Mouse (Mus musculus) heart, embryonic 16.5 days (tissue): ENCODE results near the gene Auts2. TPM values are rescaled to one million over a fixed set of nuclear protein-coding genes. Genes with fewer than 3 reads are reported as not detected.

ENCODE experiments used
- ATAC-seq: fragments of 200-750 bp; cut with Nextera tagmentation; replicated peaks from 2 replicates; pipeline ENCODE4 v1.8.0; 2017; ENCODE audit warnings: moderate number of reproducible peaks; ENCODE audit not compliant: insufficient read depth, low FRiP score; ENCODE audit errors: extremely low read depth
- H3K27ac ChIP-seq: fragments of 300-500 bp; sonication (generic); 2 replicates; pipeline ENCODE4 v1.5.1; 2014; ENCODE audit warnings: mild to moderate bottlenecking, low read length, control low read depth, moderate library complexity
- H3K27me3 ChIP-seq: fragments of 300-500 bp; sonication (generic); 2 replicates; pipeline ENCODE4 v1.6.1; 2014; ENCODE audit warnings: low read length, mixed read lengths; ENCODE audit not compliant: control insufficient read depth, insufficient read depth
- H3K36me3 ChIP-seq: fragments of 300-500 bp; sonication (generic); 2 replicates; pipeline ENCODE4 v1.6.1; 2014; ENCODE audit not compliant: control insufficient read depth, insufficient read depth
- H3K4me1 ChIP-seq: fragments of 300-500 bp; sonication (generic); 2 replicates; pipeline ENCODE4 v1.6.1; 2014; ENCODE audit warnings: low read length, mixed read lengths; ENCODE audit not compliant: control insufficient read depth, insufficient read depth
- H3K4me2 ChIP-seq: fragments of 300-500 bp; sonication (generic); 2 replicates; pipeline ENCODE4 v1.6.1; 2014; ENCODE audit warnings: low read depth, mild to moderate bottlenecking, control low read depth, low read length
- H3K4me3 ChIP-seq: fragments of 300-500 bp; sonication (generic); 2 replicates; pipeline ENCODE4 v1.5.1; 2014; ENCODE audit warnings: mild to moderate bottlenecking, control low read depth, low read length
- H3K9ac ChIP-seq: fragments of 300-500 bp; sonication (generic); 2 replicates; pipeline ENCODE4 v1.6.1; 2014; ENCODE audit warnings: low read length, control low read depth
- H3K9me3 ChIP-seq: fragments of 300-500 bp; sonication (generic); replicated peaks from 2 replicates; pipeline ENCODE4 v1.6.1; 2016; ENCODE audit warnings: low read length; ENCODE audit not compliant: control insufficient read depth
- WGBS: fragments of 180-500 bp; shearing (Covaris S2); extraction: QIAGEN DNeasy Blood & Tissue Kit; methylation state at CpG from one replicate; pipeline ENCODE4 v1.1.7; 2014; 5-methylcytosine and 5-hydroxymethylcytosine counted together
- polyA plus RNA-seq: library from polyadenylated mRNA; unstranded; fragments of >200 nt; fragmentation: Nextera tagmentation; extraction: Ambion mirVana; gene quantifications from 2 replicates; pipeline ENCODE4 v1.2.1, GENCODE M21; 2015

Auts2 gene
- polyA plus RNA-seq, 1 experiment from 2014 or later, result 16.3 TPM

DNA sequence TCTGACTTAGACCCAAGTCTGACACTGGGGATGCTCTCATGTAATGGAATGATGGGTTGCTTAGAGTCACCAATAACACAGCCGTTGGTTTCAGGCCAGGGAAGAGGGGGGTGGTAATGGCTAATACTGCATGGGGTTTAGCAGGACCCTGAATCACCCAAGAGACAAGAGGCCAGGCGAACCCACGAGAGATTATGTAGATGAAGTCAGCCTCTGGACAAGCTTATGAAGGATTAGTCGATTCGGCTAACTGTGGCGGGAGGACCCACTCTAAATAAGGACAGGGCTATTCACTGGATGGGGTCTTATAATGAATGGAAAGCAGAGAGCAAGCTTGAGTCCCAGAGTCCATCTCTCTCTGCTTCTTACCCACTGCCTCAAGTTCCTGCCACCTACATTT, 1084.4 kb downstream of the Auts2 start:
- Histone ChIP-seq H3K36me3 (peaks cover 23% of the 10 kb centered on the region), H3K27me3 (no peaks in the 10 kb centered on the region), H3K9me3 (no peaks in the 10 kb centered on the region), H3K4me3 (no peak overlapping the region), H3K27ac (no peak overlapping the region), H3K4me1 (no peaks in the 10 kb centered on the region), H3K4me2 (no peak overlapping the region), H3K9ac (no peak overlapping the region)
- WGBS, result 80% methylated on average over 6 of the region's 6 CpGs
- no peak for ATAC-seq

DNA sequence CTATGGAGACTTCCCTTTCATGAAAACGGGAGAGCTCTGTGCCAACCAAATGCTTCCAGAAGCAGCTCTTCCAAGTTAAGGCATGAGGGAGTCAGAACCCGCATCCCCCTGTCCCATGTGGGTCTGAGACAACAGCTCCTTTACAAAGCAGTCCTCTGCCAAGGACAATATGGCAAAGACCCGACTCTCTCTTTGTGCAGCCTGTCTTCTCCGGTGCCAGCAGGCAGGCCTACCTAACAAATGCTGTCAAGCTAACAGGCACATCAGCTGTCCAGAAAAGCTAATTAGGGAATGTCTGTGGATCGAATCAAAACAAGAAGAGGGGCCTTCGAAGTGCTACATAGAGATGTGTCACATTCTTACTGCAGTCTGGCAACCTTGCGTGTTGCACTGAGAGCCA, 1085.1 kb downstream of the Auts2 start:
- Histone ChIP-seq H3K27me3 (no peaks in the 10 kb centered on the region), H3K4me1 (no peaks in the 10 kb centered on the region), H3K4me2 (no peak overlapping the region), H3K9me3 (no peaks in the 10 kb centered on the region), H3K9ac (no peak overlapping the region), H3K27ac (no peak overlapping the region), H3K36me3 (peaks cover 25% of the 10 kb centered on the region), H3K4me3 (no peak overlapping the region)
- no peak for ATAC-seq
- 90% methylated on average over 7 of the region's 7 CpGs for WGBS

DNA sequence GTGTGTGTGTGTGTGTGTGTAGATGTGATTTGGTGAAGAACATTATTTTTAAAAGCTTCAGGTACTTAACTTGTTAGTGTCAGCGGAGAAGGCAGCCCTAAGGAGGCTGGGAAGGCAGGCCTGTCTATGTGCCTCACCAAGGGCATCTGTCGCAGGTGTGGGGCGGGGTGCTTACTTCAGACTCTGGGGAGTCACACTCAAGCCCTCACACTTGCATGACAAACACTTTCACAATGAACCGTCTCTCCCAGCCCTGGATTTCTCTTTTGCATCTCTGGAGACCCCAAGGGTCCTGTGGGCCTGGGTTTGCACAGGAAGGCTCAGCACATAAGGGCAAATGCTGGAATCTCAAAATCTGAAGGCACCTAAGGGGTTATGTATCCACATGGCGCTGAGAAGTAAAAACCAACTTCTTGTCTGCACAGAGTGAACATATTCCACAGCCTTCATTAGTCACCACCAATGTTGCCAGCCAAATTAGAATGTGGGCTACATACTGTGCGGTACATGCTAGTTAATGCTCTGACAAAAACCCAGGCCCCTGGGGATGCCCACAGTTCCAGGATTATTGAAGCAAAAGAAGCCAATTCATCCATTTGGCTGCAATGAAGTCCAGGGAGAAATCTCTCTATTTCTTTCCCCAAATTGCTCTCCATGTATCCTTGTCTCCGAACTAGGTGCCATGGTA, 1093.8 kb downstream of the Auts2 start:
- no peak overlapping the region for H3K27ac ChIP-seq
- 91% methylated on average over 7 of the region's 7 CpGs for WGBS

DNA sequence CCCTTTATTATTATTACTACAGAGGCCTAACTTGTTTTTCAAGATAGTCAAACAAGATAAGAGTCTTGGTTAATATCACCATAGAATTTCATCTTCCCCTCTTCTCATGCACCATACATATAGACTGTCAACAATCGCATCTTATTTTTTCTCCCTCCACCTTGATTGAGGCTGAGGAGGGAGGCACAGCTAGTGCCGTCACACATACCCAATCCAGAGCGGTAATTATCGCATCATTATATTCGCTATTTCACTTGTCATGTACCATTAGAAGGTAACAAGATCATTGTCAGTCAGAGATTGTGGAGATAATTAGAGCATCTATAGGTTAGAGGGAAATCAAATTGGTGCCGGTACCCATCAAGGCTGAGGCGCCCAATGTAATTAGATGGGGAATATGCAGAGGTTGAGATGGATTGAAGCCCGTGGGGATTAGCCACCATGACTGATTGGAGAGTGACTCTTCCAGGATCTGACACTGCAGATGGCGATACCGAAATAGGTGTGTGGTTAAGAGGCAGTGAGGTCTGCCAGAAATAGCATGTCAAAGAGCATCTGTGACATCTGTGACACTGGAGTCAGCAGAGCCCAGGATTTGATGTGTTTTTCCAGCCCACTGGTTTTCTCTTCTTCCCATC, 1107.8 kb downstream of the Auts2 start:
- ATAC-seq, result no peak
- H3K4me2 ChIP-seq, result no peak overlapping the region
- H3K4me3 ChIP-seq, result no peak overlapping the region
- H3K9me3 ChIP-seq, result no peaks in the 10 kb centered on the region; the same call in 1 of the 2 replicates
- WGBS, result 79% methylated on average over 10 of the region's 10 CpGs
- no peaks in the 10 kb centered on the region for H3K27me3 ChIP-seq
- peaks cover 16% of the 10 kb centered on the region for H3K36me3 ChIP-seq
- H3K27ac ChIP-seq, result no peak overlapping the region
- H3K4me1 ChIP-seq, result no peaks in the 10 kb centered on the region
- no peak overlapping the region for H3K9ac ChIP-seq

More for the DNA sequence above, 1093.8 kb downstream of the Auts2 start:
- Histone ChIP-seq H3K4me3 (no peak overlapping the region), H3K4me2 (no peak overlapping the region), H3K4me1 (no peaks in the 10 kb centered on the region), H3K9ac (no peak overlapping the region), H3K36me3 (peaks cover 47% of the 10 kb centered on the region), H3K9me3 (no peaks in the 10 kb centered on the region), H3K27me3 (no peaks in the 10 kb centered on the region)
- no peak for ATAC-seq

DNA sequence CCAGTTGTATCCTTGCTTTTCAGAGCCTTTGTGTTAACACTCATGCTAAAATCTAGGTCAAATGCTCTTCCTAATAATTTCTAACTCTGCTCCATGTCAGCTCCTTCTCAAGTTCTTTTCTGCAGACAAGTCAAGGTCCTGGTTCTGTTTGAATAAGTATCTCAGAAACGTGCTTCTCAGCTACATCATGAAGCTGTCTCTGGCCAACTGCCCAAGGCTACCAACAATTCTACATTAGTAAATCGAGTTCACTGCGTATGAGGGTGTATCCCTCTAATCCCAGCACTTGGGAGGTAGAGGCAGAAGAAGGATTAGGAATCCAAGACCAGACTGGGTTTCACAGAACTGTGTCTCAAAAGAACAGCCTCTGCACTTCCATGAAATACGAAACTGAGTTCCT, 1109.9 kb downstream of the Auts2 start:
- 81% methylated on average over 4 of the region's 4 CpGs for WGBS

DNA sequence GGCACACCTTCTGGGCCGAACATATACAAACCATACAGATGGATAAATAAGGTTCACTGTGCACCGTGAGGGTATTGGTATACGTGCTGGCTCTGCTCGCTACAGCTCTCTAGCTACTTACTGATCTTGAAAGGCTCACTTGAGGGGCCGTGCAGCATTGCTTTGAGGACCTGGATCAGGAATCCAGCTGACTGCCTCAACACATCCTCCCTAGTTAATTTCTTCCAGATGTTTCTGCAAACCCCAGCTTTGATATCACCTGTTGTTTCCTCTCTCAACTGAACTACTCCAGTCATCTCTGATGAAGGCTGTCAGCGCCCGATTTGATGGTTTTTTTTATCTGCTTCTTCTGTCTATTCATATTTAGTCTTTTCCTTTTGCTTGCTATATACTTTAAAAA, 1111.2 kb downstream of the Auts2 start:
- H3K9ac ChIP-seq, result no peak overlapping the region
- WGBS, result 74% methylated on average over 7 of the region's 7 CpGs
- no peak overlapping the region for H3K27ac ChIP-seq
- no peaks in the 10 kb centered on the region for H3K9me3 ChIP-seq
- ATAC-seq, result no peak
- H3K4me2 ChIP-seq, result no peak overlapping the region
- no peaks in the 10 kb centered on the region for H3K27me3 ChIP-seq
- H3K36me3 ChIP-seq, result no peaks in the 10 kb centered on the region
- no peaks in the 10 kb centered on the region for H3K4me1 ChIP-seq
- no peak overlapping the region for H3K4me3 ChIP-seq

More for the DNA sequence above, 1109.9 kb downstream of the Auts2 start:
- no peaks in the 10 kb centered on the region for H3K4me1 ChIP-seq
- ATAC-seq, result no peak
- H3K27me3 ChIP-seq, result no peaks in the 10 kb centered on the region
- H3K4me2 ChIP-seq, result no peak overlapping the region
- no peak overlapping the region for H3K9ac ChIP-seq
- no peaks in the 10 kb centered on the region for H3K36me3 ChIP-seq
- H3K4me3 ChIP-seq, result no peak overlapping the region
- H3K9me3 ChIP-seq, result no peaks in the 10 kb centered on the region
- no peak overlapping the region for H3K27ac ChIP-seq

DNA sequence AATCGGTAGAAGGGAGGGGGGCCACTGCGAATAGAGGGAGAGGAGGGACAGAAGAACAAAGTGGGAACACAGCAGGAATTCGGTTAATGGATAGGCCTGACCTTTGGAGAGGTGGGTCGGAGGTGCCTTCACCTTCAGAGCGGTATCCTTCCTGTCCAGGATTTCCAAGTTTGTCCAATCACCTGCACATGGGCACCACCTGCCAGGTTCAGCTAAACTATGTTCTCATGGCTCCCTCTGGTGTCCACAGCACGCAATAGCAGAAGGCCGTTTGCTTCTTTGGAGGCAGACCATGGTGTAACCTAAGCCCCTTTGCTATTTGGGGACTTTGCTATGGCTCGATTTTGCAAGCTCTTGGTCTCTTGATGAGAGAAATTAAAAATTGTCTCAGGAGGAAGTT, 1113.0 kb downstream of the Auts2 start:
- 23% methylated on average over 8 of the region's 8 CpGs for WGBS
- no peak overlapping the region for H3K4me2 ChIP-seq
- H3K9ac ChIP-seq, result no peak overlapping the region
- no peaks in the 10 kb centered on the region for H3K27me3 ChIP-seq
- no peaks in the 10 kb centered on the region for H3K4me1 ChIP-seq
- H3K4me3 ChIP-seq, result no peak overlapping the region
- H3K36me3 ChIP-seq, result no peaks in the 10 kb centered on the region
- ATAC-seq, result no peak
- no peak overlapping the region for H3K27ac ChIP-seq
- no peaks in the 10 kb centered on the region for H3K9me3 ChIP-seq

DNA sequence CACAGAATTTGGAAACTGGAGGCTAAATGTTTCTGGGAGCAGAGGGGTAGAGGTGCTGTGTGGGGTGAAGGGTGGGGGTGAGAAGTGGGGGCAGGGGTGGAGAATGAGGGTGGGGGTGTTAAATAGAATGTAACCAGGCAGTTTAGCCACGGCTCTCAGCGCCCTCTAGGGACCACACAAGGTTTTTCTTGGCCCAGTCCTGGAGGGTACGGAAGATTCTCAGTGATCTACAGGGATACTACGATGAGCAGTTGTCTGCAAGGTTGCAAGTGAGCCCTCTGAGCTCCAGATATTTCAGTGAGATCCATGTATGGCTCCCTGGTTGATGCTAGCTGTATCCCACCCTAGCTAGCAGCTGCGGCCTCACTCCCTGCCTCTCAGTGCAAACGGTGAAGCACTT, 1113.6 kb downstream of the Auts2 start:
- Histone ChIP-seq H3K4me1 (no peaks in the 10 kb centered on the region), H3K9ac (no peak overlapping the region), H3K27me3 (no peaks in the 10 kb centered on the region), H3K4me2 (no peak overlapping the region), H3K36me3 (no peaks in the 10 kb centered on the region), H3K4me3 (no peak overlapping the region), H3K27ac (no peak overlapping the region), H3K9me3 (no peaks in the 10 kb centered on the region)
- ATAC-seq, result no peak
- WGBS, result 53% methylated on average over 6 of the region's 6 CpGs

DNA sequence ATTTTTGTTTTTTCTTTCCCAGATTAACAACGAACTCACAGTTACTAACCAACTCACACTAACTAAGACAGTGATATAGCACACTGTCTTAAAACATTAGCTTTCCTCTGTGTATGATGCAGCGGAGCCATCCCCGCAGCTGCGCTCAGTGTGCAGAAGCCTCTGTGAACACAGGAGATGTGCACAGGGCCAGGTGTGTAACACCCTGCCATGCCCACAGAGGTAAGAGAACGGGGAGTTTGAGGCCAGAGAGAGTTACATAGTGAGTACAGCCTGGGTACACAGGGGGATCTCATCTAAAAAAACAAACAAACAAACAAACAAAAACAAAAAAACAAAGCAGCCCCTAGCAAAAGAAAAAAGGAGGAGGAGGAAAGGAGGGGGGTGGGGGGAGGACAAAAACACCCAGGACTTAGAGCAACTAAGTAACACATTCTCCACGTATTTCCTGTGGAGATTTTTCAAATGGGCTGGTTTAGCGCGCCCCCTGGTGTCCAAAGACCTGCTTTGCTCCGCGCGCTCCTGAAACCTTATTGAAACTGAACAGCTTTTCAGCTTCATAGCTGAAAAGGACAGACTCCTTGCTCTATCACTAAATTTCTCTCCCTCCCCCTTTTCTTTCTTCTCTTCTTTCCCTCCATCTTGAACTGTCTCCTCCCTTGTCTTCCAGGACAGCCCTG, 1115.3 kb downstream of the Auts2 start:
- Histone ChIP-seq H3K9ac (no peak overlapping the region), H3K4me2 (no peak overlapping the region), H3K27ac (no peak overlapping the region), H3K27me3 (no peaks in the 10 kb centered on the region), H3K4me1 (no peaks in the 10 kb centered on the region), H3K4me3 (no peak overlapping the region), H3K36me3 (no peaks in the 10 kb centered on the region), H3K9me3 (0 out of 2 replicates have a peak, but pooled peaks cover 1% of the 10 kb centered on the region)
- no peak for ATAC-seq
- WGBS, result 36% methylated on average over 11 of the region's 11 CpGs
